Mouse (Mus musculus) liver, adult 2 months (tissue): ENCODE data around the gene Rdh16f2. TPM values are rescaled to one million over a fixed set of nuclear protein-coding genes. Genes with fewer than 3 reads are reported as not detected.
"Not testable (repeated sequence)": the region's sequence is repeated elsewhere in the genome, so short reads cannot be mapped to it uniquely, and the experiment has no call there.

Source experiments
- DNase-seq: peaks from one replicate; pipeline ENCODE4 v3.0.0-alpha.2; 2011; ENCODE audit warnings: low read depth, low spot score; ENCODE audit errors: extremely low read depth
- H3K27ac ChIP-seq: fragments of 200-500 bp; replicated peaks from 2 replicates; pipeline ENCODE4 v1.5.1; 2012; ENCODE audit warnings: low read depth, mild to moderate bottlenecking, control low read depth, inconsistent platforms, low read length; ENCODE audit not compliant: insufficient read depth
- H3K27me3 ChIP-seq: fragments of 200-500 bp; 2 replicates; pipeline ENCODE4 v1.6.1; 2012; ENCODE audit warnings: mild to moderate bottlenecking, moderate library complexity, low read length, inconsistent platforms; ENCODE audit not compliant: control insufficient read depth, insufficient read depth
- H3K36me3 ChIP-seq: fragments of 200-500 bp; 2 replicates; pipeline ENCODE4 v1.6.1; 2012; ENCODE audit warnings: low read length, inconsistent platforms; ENCODE audit not compliant: control insufficient read depth, insufficient read depth
- H3K4me1 ChIP-seq: fragments of 200-500 bp; 2 replicates; pipeline ENCODE4 v1.6.1; 2011; ENCODE audit warnings: low read length; ENCODE audit not compliant: control insufficient read depth, insufficient read depth
- H3K4me3 ChIP-seq: fragments of 200-500 bp; 2 replicates; pipeline ENCODE4 v1.5.1; 2011; ENCODE audit warnings: low read depth, mild to moderate bottlenecking, control low read depth, low read length, moderate library complexity; ENCODE audit not compliant: insufficient read depth
- H3K79me2 ChIP-seq: fragments of 200-500 bp; 2 replicates; pipeline ENCODE4 v1.6.1; 2012; ENCODE audit warnings: inconsistent platforms, mild to moderate bottlenecking, low read length, moderate library complexity; ENCODE audit not compliant: control insufficient read depth, insufficient read depth
- H3K9ac ChIP-seq: fragments of 200-500 bp; 2 replicates; pipeline ENCODE4 v1.6.1; 2012; ENCODE audit warnings: low read depth, mild to moderate bottlenecking, control low read depth, inconsistent platforms, low read length
- CTCF ChIP-seq: fragments of 200-500 bp; IDR thresholded peaks from 2 replicates; pipeline ENCODE4 v1.5.1; 2011; ENCODE audit warnings: low read depth, low read length, control low read depth
- POLR2A ChIP-seq: fragments of 200-500 bp; IDR thresholded peaks from 2 replicates; pipeline ENCODE4 v1.6.1; 2011; ENCODE audit warnings: low read length, control low read depth; ENCODE audit not compliant: insufficient read depth; ENCODE audit errors: extremely low read depth
- WGBS: fragments of 180-500 bp; shearing (Covaris S2); methylation state at CpG from one replicate; pipeline ENCODE4 v1.1.7; 2018; 5-methylcytosine and 5-hydroxymethylcytosine counted together
- polyA plus RNA-seq: library from polyadenylated mRNA; depleted of rRNA; stranded (reverse); fragments of >200 nt; gene quantifications from 2 replicates; pipeline ENCODE4 v1.2.3, GENCODE M21; 2012
- total RNA-seq: library from RNA; depleted of rRNA; stranded (reverse); fragments of >200 nt; gene quantifications from 2 replicates; pipeline ENCODE4 v1.2.3, GENCODE M21; 2014

Gene Rdh16f2
- total and polyA plus RNA-seq, 2 experiments = 281 to 329 TPM

- Histone ChIP-seq H3K79me2 (no peaks in the 10 kb centered on the region), H3K4me3 (no peak overlapping the region), H3K9ac (no peak overlapping the region), H3K27me3 (no peaks in the 10 kb centered on the region), H3K36me3 (no peaks in the 10 kb centered on the region), H3K27ac (peak overlapping the region; percentile 40), H3K4me1 (no peaks in the 10 kb centered on the region; the same call in 1 of the 2 replicates)
- no peak for DNase-seq
- WGBS = 29% methylated on average over 5 of the region's 5 CpGs
- no peak for TF ChIP-seq CTCF
- no peak for TF ChIP-seq POLR2A
Observed at GRCm38 (mm10) chr10:127835292-127835691, 31.0 kb upstream of the Rdh16f2 start.

- not testable (repeated sequence) for H3K27me3 ChIP-seq, H3K4me1 ChIP-seq, H3K79me2 ChIP-seq, H3K36me3 ChIP-seq, H3K27ac ChIP-seq, H3K9ac ChIP-seq, H3K4me3 ChIP-seq
- WGBS = 48% methylated on average over 5 of the region's 5 CpGs
- DNase-seq = peak; percentile 78
Observed at GRCm38 (mm10) chr10:127837793-127838192, 28.5 kb upstream of the Rdh16f2 start.

- no peak overlapping the region for H3K9ac ChIP-seq
- no peak overlapping the region for H3K4me3 ChIP-seq
- no peak for DNase-seq
- no peaks in the 10 kb centered on the region for H3K79me2 ChIP-seq
- no peaks in the 10 kb centered on the region for H3K27me3 ChIP-seq
- TF ChIP-seq CTCF = no peak
- no peak for TF ChIP-seq POLR2A
- WGBS = 97% methylated on average over 2 of the region's 2 CpGs
- H3K27ac ChIP-seq = no peak overlapping the region
- H3K36me3 ChIP-seq = no peaks in the 10 kb centered on the region
- no peaks in the 10 kb centered on the region; the same call in 1 of the 2 replicates for H3K4me1 ChIP-seq
Observed at GRCm38 (mm10) chr10:127838539-127838938, 27.7 kb upstream of the Rdh16f2 start.

GRCm38 (mm10) chr10:127840776-127841175 lies 25.5 kb upstream of the Rdh16f2 start:
- H3K9ac ChIP-seq = no peak overlapping the region
- no peaks in the 10 kb centered on the region; the same call in 1 of the 2 replicates for H3K4me1 ChIP-seq
- no peak for DNase-seq
- no peaks in the 10 kb centered on the region for H3K36me3 ChIP-seq
- H3K4me3 ChIP-seq = no peak overlapping the region
- no peak overlapping the region for H3K27ac ChIP-seq
- no peak for TF ChIP-seq CTCF
- no peak for TF ChIP-seq POLR2A
- H3K27me3 ChIP-seq = no peaks in the 10 kb centered on the region
- H3K79me2 ChIP-seq = no peaks in the 10 kb centered on the region
- WGBS = 81% methylated on average over 2 of the region's 2 CpGs

- not testable (repeated sequence) for H3K36me3 ChIP-seq, H3K4me3 ChIP-seq, H3K27me3 ChIP-seq, H3K27ac ChIP-seq, H3K9ac ChIP-seq, DNase-seq, H3K79me2 ChIP-seq, H3K4me1 ChIP-seq
- WGBS = 94% methylated on average over 5 of the region's 5 CpGs
Observed at GRCm38 (mm10) chr10:127845945-127846344, 20.3 kb upstream of the Rdh16f2 start.

- Histone ChIP-seq H3K36me3 (no peaks in the 10 kb centered on the region), H3K4me1 (peaks cover 4% of the 10 kb centered on the region), H3K27ac (no peak overlapping the region), H3K27me3 (no peaks in the 10 kb centered on the region), H3K79me2 (no peaks in the 10 kb centered on the region), H3K4me3 (no peak overlapping the region), H3K9ac (no peak overlapping the region)
- TF ChIP-seq CTCF = no peak
- TF ChIP-seq POLR2A = no peak
- 27% methylated on average over 1 of the region's 1 CpGs for WGBS
- peak; percentile 84 for DNase-seq
Observed at GRCm38 (mm10) chr10:127848089-127848488, 18.2 kb upstream of the Rdh16f2 start.
